Mouse (Mus musculus) cortical plate, adult 2 months (tissue): ENCODE data around the gene Reep3.

Experiments
- CTCF ChIP-seq: fragments of 200-500 bp; IDR thresholded peaks from 2 replicates; pipeline ENCODE4 v1.5.1; 2011; ENCODE audit warnings: mild to moderate bottlenecking, control low read depth, low read length; ENCODE audit not compliant: insufficient read depth; ENCODE audit errors: extremely low read depth
- POLR2A ChIP-seq: fragments of 200-500 bp; IDR thresholded peaks from 2 replicates; pipeline ENCODE4 v1.6.1; 2011; ENCODE audit warnings: mild to moderate bottlenecking, low read length, control low read depth; ENCODE audit not compliant: insufficient read depth; ENCODE audit errors: extremely low read depth

- no peak for TF ChIP-seq POLR2A
- TF ChIP-seq CTCF, result no peak
Observed at GRCm38 (mm10) chr10:67017315-67017714, 79.4 kb downstream of the Reep3 start.
